Comparison of ENCODE assay signal across 12 mouse cellular contexts in the genomic region with DNA sequence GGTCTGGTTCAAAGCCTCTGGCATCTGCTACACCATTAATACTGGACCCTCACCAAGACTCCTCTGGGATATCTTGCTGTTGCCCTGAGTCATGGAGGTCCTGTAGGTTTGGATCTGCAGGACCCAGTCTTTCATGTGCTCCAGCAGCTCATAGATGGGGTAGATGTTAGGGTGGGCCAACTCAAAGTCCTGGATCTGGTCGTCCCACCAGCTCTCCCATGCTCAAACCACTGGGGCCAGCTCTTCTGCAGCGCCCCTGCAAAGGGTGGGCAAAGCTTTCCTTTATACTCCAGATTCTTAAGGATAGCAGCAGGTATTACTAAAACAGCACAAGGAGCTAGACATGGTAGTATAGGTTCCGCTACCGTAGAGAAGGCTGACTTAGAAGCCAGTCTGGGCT.
"Had no signal": no experiment of that assay in that cellular context is flagged by ENCODE, and none has a peak within 500 bp of the region (broad histone marks: within the 10 kb centered on the region; RNA-seq: fewer than 3 reads in every experiment).

No protein-coding gene starts in this region.

- DNase-seq: left cerebral cortex, postnatal 4 days; liver; liver, embryonic 13.5 days; liver, postnatal 0 days; lung, adult 18-20 months; lung, adult 2 months; lung, embryonic 14.5 days; lung, postnatal 10 days; lung, postnatal 14 days; lung, postnatal 36 days; lung, postnatal 4 days; midbrain, embryonic 14.5 days had no signal
